Comparison of ENCODE assay signal across 7 mouse cellular contexts in genomic region chr2:26140292-26140819, GRCm38 (mm10). TPM values are rescaled to one million over a fixed set of nuclear protein-coding genes. Genes with fewer than 3 reads are reported as not detected.
DNase-seq lines count a peak whose midpoint lies in the region; ATAC-seq lines count a peak whose summit lies in the region.

No protein-coding gene starts in this region.

- H3K27ac ChIP-seq in embryonic facial prominence, embryonic 11.5 days (replicated peaks; ENCODE audit: low read depth, low read length), result peak overlapping the region; percentile 86
- H3K27ac ChIP-seq in limb, embryonic 10.5 days, result peak overlapping the region; percentile 94
- peak overlapping the region; percentile 97 for H3K27ac ChIP-seq in midbrain, embryonic 13.5 days

- WGBS in embryonic facial prominence, embryonic 11.5 days, result 0% methylated on average over 60 of the region's 60 CpGs
- WGBS in limb, embryonic 10.5 days, result under 1% methylated on average over 60 of the region's 60 CpGs
- under 1% methylated on average over 60 of the region's 60 CpGs for WGBS in midbrain, embryonic 13.5 days

- H3K4me1 ChIP-seq in embryonic facial prominence, embryonic 11.5 days (ENCODE audit: control insufficient read depth, insufficient read depth, low read length), result peaks cover 3% of the 10 kb centered on the region; the same call in 1 of the 2 replicates
- peaks cover 29% of the 10 kb centered on the region for H3K4me1 ChIP-seq in limb, embryonic 10.5 days
- H3K4me1 ChIP-seq in midbrain, embryonic 13.5 days (replicated peaks), result peaks cover 23% of the 10 kb centered on the region

- H3K36me3 ChIP-seq in embryonic facial prominence, embryonic 11.5 days (replicated peaks; ENCODE audit: control insufficient read depth, insufficient read depth, low read depth, low read length), result no peaks in the 10 kb centered on the region
- peaks cover 22% of the 10 kb centered on the region for H3K36me3 ChIP-seq in limb, embryonic 10.5 days
- peaks cover 16% of the 10 kb centered on the region for H3K36me3 ChIP-seq in midbrain, embryonic 13.5 days

- peak; percentile 87 for ATAC-seq in embryonic facial prominence, embryonic 11.5 days (replicated peaks; ENCODE audit: insufficient number of reproducible peaks, low FRiP score, low TSS enrichment, low read depth)
- ATAC-seq in granulocyte monocyte progenitor cell, adult 5-6 weeks (replicated peaks; ENCODE audit: poor library complexity, severe bottlenecking), result peak; percentile 86
- ATAC-seq in midbrain, embryonic 13.5 days, result peak; percentile 89

- H3K9me3 ChIP-seq in embryonic facial prominence, embryonic 11.5 days (replicated peaks; ENCODE audit: control insufficient read depth, low read length), result no peaks in the 10 kb centered on the region
- H3K9me3 ChIP-seq in limb, embryonic 10.5 days (replicated peaks), result no peaks in the 10 kb centered on the region
- H3K9me3 ChIP-seq in midbrain, embryonic 13.5 days, result no peaks in the 10 kb centered on the region

- peak overlapping the region; percentile 93 for H3K4me2 ChIP-seq in embryonic facial prominence, embryonic 11.5 days (ENCODE audit: low read depth, low read length)
- H3K4me2 ChIP-seq in midbrain, embryonic 13.5 days (replicated peaks), result peak overlapping the region; percentile 92

- H3K9ac ChIP-seq in embryonic facial prominence, embryonic 11.5 days (replicated peaks; ENCODE audit: low read length), result peak overlapping the region; percentile 88
- H3K9ac ChIP-seq in midbrain, embryonic 13.5 days (replicated peaks), result peak overlapping the region; percentile 86

- no peaks in the 10 kb centered on the region for H3K27me3 ChIP-seq in embryonic facial prominence, embryonic 11.5 days (ENCODE audit: control insufficient read depth, insufficient read depth, low read length)
- no peaks in the 10 kb centered on the region for H3K27me3 ChIP-seq in limb, embryonic 10.5 days (ENCODE audit: low read depth, poor library complexity, severe bottlenecking)
- no peaks in the 10 kb centered on the region for H3K27me3 ChIP-seq in midbrain, embryonic 13.5 days

- peak; percentile 100 for DNase-seq in adrenal gland, postnatal 14 days
- peak; percentile 100 for DNase-seq in embryonic facial prominence, embryonic 11.5 days (ENCODE audit: low spot score)
- DNase-seq in kidney, adult 11 months, result peak; percentile 98
- peak; percentile 100 for DNase-seq in limb, embryonic 10.5 days (ENCODE audit: low spot score)
- peak; percentile 100 for DNase-seq in spleen, adult 12 weeks (ENCODE audit: low spot score)

- peak overlapping the region; percentile 64 for H3K4me3 ChIP-seq in embryonic facial prominence, embryonic 11.5 days (ENCODE audit: low read depth, low read length)
- peak overlapping the region; percentile 76 for H3K4me3 ChIP-seq in limb, embryonic 10.5 days
- peak overlapping the region; percentile 77 for H3K4me3 ChIP-seq in midbrain, embryonic 13.5 days (replicated peaks)

RNA-seq across cellular contexts. Expression of gene Nacc2, which starts 17.3 kb away (rescaled TPM):
- total RNA-seq in adrenal gland, postnatal 14 days (2021), result 25.9 and 30.5 TPM in 2 replicates
- 2.7 and 3.6 TPM in 2 replicates for polyA plus RNA-seq in embryonic facial prominence, embryonic 11.5 days (2014; fragmentation: Nextera tagmentation; extraction: Ambion mirVana)
- total RNA-seq in granulocyte monocyte progenitor cell, adult 5-6 weeks (2014; fragmentation: Nextera tagmentation), result 0.30 and 0.62 TPM in 2 replicates
- total RNA-seq in granulocyte monocyte progenitor cell, adult 5-6 weeks (2017), result 0.57 and 0.65 TPM in 2 replicates
- 3.2 and 3.6 TPM in 2 replicates for polyA plus RNA-seq in limb, embryonic 10.5 days (2016; fragmentation: Nextera tagmentation; extraction: Ambion mirVana)
- polyA plus RNA-seq in midbrain, embryonic 13.5 days (2015; fragmentation: Nextera tagmentation; extraction: Ambion mirVana), result 10.1 and 10.4 TPM in 2 replicates

Comparison
In these comparisons a context has a peak if more than half of its experiments do, and no peak if none do; other contexts are left out.
1. Peak in every context shown above with its lines: DNase-seq, ATAC-seq, H3K4me3 ChIP-seq and H3K27ac ChIP-seq.